Mouse (Mus musculus): Measurements from ENCODE around the gene Pcsk7.

- TF ChIP-seq CTCF (IDR thresholded peaks at IDR 0.05; ENCODE audit: low read depth, low read length) (no peak), POLR2A (IDR thresholded peaks at IDR 0.05; ENCODE audit: extremely low read depth, insufficient read depth, low read length) (no peak)
Measured at GRCm38 (mm10) chr9:45953511-45954293, 47.4 kb downstream of the Pcsk7 start.

All from liver, adult 2 months (tissue).